Mouse (Mus musculus) 3134 (cell line): Measurements from ENCODE around the gene Prpf18.
A peak's percentile ranks its signal among the peaks of the same experiment; 100 is the strongest.
"Not testable (repeated sequence)": the region's sequence is repeated elsewhere in the genome, so short reads cannot be mapped to it uniquely, and the experiment has no call there.

Experiments
- DNase-seq: peaks from one replicate; pipeline ENCODE4 v3.0.0-alpha.2; 2011; ENCODE audit warnings: low spot score; ENCODE audit not compliant: insufficient read length; ENCODE audit errors: extremely low read depth

Prpf18 gene

DNA sequence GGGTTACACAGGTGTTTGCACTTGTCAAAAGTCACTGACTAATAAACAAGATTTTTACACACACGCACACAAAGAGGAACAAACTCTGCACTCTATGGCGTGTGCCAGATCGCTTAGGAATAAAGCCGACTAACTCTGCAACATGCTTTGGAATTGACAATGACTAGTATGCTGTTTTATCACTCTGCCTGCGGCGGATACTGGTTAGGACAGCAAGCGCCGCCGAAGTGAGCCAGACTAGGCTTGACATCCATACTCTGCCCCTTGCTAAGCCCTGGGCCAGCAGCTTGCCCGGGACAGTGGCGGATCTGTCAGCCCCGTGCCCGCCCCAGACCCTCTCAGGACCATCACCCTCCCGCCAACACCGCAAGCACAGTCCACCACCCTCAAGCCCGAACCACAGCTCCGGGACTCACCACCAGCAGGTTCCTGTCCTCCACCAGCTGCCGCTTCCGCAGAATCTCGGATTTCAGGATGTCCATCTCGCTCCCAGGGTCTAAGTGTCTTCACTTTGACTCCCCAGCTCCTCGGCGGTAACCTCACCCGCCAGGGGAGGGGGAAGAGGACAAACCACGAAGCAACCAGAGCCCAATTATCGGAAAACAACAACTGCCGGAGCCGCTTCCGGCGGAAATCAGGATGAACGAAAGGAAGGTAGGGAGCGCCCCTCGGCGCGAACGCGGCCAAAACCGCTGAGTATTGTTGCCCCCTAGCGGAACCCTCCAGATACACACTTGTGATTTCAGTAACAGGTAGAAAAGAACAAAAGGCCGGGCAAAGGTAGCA, at the start of gene Prpf18:
Gene Prpf18, minus strand, starts transcription at position 614 of the 786 bp plus-strand sequence.
- DNase-seq = peak; percentile 80

DNA sequence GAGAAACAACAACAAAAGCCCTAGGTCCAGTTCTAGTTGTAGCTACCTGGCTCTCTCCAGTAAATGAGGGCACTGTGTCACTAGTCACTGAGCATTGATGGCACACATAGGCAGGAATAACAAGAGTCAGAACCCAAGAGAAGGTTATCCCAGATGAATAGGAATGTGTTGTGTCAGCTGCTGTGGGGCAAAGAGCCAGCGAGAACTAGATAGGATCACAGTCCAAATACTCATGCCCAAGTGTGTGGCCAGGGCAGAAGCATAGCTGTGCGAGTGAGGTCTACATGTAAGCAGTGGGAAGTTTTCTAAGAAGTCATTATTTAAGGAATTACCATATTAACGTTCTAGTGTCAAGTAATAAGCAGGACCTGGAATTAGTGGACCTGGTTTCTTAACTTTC, 28.0 kb upstream of the Prpf18 start:
- DNase-seq = no peak

DNA sequence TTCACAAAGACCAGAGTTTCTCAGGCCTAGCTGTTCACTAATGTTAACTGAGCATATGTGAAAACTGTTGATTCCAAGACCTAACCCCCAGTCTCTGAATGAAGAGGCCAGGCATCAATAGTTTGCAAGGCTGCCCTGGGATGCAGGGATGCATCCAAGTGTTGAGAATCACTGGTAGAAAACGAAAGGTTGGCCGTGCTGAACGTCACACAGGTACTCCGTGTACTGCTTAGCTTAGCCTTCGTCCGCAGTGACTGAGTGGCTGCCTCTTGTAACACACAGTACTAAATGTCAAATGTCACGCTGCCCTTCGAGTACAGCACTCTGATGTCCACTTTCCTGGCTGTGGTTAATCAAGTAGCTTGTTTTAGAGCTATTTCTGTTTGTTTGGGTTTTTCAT, 19.7 kb upstream of the Prpf18 start:
- DNase-seq = no peak

DNA sequence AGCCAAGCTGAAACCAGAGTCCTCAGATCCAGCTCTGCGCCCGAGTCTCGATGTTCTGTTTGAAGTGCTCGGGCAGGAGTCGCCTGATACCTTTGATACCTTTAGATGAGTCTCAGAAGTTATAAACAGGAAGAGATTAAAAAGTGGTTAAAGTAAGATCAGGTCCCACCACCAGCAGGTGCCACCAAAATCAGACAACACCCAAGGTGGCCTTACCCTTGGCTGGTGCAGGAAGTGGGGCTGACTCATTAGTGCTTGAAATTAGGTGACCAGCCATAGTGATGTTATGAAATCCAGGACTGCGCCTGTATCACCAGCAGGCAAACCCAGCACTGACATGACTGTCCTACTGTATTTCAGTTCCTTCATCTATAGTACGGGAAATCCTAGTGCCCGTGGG, 17.8 kb upstream of the Prpf18 start:
- DNase-seq = no peak

DNA sequence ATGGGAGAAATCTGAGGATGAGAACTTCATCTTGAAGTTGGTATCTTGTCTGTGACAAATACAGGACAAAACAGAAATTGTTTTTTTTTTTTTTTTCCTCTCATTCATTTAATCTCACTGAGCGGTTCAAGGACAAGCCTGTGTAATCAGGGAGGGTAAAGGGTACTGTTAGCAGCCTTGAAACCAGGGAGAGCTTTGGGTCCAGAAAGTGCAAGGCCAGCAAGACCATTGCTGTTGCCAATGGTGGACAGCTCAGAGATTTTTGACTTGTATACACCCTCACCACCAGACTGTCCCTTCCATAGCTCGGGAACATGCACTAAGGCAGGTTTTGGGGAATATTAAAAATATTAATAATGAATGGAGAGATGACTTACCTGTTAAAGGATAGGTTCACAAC, 16.7 kb upstream of the Prpf18 start:
- no peak for DNase-seq

DNA sequence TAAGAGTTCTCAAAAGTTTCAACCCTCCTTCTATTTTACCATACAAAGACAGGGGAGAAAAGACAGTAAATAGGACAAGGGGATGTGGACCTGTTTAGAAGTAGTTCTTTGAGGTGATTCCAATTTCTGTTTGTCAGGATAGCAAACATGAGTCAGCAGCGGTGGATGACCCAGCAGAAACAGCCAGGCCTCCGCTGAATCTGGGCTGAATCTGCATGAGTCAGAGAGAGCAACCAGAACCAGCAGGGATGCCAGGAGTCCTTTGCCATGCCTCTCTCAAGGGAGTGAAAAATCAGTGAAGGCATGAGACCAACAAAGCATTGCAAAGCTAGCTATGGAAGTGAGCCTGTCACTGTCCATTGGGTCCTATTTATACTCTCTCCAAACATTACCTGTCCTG, 8.8 kb upstream of the Prpf18 start:
- peak; percentile 13 for DNase-seq

DNA sequence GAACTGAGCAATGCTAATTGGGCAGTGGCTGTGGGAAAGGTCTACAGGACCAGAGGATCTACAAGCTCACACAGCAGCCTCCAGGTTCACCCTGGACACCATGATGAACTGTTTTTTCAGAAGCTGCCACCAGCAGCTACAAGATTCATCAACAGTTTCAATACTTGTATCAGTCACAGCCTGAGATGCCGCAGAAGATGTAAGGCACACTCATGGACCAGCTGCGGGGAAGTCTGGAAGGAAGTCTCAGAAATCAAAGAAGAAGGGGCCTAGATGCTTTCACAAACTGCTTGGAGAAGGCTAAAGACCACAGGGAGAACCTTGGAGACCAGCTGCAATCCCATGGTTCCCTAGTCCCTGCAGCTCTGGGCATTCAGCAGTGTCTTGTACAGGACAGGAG, 2.3 kb downstream of the Prpf18 start:
- DNase-seq = no peak

DNA sequence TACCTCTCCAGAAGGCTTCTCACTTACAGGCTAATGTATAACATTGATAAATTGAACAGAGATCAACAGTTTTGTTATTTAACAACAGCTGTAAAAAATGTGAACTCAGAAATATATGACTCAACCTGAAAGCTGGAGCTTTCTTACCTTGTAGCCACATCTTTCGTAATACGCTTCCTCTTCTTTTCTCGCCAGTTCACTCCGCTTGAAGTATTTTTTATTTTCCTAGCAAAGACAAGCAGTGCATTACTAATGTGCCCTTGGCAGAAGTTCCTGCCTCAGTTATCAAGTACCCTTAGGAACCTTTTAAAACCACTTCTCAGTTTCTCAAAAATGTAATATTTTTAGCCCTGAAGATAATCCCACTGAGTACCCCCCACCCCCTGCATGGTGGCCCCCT, 3.8 kb downstream of the Prpf18 start:
- DNase-seq = no peak

DNA sequence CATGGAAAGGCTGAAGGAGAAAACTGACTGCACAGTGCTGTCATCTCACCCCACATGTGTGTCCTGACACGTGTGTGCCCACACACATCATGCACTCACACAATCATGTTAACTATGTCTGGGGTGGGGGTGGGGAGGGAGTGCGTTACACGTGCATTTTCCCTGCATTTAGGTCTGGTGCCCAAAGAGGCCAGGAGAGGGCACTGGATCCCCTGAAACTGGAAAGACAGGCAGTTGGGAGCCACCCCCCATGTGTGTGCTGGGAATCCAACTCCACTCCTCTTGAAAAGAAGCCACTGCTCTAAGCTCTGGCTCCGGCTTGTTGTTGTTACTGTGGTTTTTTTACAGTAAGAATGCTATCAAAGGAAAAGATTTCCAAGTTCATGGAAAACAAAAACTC, 6.8 kb downstream of the Prpf18 start:
- no peak for DNase-seq

DNA sequence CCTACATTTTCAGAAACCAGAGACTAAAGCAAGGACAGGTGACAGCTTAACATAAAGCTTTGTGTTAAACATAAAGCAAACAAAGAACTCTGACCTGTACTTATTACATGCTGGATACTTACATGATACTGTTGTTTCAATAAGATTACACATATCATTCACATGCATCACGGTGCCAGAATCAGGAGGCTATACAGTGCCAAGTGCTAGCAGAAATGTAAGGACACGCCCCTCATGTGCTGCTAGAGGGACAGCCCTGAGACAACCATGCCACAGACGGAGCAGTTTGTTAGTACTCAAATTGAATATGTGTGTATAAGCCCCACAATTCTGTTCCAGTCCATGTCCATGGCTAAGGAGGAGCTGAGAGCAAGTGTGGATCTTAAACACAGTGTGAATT, 13.7 kb downstream of the Prpf18 start:
- DNase-seq = no peak

DNA sequence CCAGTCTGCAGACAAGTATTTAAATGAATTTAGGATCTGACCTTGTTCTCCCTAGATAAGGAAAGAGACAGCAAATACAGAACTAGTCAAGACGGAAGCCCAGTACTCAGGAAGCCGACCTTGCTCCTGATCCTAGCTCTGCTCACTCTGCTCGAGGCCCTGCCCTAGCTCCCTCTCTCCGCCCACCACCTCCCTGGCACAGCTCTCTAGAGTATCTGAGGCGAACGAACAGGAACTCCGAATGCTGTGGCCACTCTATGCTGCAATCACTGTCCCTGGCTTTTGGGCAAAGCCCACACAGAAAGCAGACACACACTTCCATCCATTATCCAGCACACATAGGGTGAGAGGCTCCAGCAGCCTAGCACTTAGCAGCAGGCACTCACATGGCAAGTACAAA, 15.3 kb downstream of the Prpf18 start:
- DNase-seq = no peak

DNA sequence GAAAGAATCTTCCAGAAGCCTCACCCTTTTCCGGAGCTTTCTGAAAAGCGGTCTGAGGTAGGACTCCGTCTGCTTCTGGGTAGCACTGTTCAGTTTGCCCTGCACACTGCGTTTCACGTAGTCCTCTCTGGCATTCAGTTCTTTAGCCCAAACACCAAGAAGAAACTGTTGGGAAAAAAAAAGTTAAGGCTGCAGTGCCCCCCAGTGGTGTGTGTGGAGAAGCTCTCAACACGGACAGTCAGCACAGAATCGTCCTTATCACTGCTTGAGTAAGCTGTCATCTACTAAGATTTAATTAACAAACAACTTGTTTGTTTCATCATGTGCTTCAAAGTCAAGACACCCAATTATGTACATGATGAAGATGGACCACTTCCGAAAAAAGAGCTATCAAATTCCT, 16.1 kb downstream of the Prpf18 start:
- DNase-seq = no peak

DNA sequence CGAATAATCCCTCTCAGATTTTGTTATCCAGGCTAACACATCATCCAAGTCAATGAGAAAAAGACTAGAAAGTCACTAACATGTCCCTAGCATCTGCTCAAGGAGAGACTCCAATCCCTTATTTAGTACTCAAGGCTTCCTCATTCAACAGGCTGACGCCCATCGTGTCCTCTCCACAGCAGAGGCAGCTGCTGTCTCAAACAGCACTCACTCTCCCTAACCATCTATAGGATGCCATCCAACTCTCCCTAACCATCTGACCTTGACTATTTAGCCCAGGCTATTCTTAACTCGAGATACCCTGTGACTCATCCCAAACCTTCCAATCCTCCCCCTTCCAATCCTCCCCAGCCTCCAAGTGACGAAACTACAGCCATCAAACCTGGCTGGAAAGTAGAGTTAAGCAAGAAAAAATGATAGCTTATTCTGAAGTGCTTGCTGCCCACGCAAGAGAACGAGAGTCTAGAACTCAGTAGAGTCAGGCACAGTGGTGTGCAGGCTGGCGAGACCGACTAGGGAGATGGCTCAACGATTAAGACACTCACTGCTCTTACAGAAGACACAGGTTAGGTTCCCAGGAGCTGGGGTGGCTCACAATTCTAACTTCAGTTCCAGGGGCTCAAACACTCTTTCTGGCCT, 21.6 kb downstream of the Prpf18 start:
- no peak for DNase-seq

DNA sequence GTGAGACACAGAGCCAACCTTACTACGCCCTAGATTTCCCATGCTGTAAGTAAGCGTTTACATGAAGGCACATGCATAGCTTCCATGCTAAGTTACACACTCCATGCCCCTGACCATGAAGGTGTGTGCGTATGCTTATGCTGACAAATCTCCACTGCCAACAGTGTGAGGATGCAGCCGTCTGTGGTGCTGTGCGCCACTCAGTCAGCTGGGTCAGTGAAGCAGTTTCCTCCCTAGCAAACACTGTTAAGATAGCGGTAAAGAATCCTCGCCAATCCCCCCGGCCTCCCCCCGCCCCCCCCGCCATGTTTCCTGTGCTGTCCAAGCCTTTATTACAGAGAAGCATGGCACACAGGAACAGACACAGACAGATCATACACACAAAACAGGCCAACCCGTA, 22.4 kb downstream of the Prpf18 start:
- DNase-seq = no peak

DNA sequence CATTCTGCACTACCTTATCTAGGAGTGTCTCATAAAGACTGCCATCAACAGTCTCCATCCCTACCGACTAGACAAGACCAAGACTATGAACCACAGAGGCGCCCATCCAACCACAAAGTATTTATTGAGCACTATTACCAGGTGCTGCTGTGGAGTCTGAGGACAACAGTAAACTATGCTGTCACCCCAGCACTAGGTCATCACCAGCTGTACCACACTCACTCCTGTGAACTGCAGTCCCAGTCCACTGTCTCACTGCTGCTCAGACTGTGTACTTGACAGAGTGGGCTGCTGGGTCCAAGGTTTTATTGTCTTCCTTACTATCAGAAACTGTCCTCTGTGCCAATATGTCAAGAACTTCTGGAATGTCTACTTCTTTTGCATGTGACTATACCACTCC, 23.0 kb downstream of the Prpf18 start:
- DNase-seq = no peak

DNA sequence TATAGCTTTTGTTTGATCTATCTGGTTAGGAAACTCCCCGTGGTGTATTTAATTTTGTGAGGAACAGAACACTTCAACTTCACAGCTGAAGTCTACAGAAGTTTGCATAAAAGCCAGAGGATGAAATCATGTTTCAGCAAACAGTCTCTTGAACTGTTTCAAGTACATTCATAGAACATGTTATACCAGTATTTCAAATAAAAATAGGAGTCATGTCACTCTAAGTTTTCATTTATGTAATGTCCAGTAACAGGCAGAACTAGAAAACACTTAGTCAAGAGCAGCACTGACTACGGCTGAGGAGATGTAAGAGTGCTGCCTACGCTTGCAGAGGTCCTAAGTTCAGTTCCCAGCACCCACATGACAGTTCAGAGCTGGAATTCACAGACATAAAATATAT, 25.0 kb downstream of the Prpf18 start:
- DNase-seq = no peak

DNA sequence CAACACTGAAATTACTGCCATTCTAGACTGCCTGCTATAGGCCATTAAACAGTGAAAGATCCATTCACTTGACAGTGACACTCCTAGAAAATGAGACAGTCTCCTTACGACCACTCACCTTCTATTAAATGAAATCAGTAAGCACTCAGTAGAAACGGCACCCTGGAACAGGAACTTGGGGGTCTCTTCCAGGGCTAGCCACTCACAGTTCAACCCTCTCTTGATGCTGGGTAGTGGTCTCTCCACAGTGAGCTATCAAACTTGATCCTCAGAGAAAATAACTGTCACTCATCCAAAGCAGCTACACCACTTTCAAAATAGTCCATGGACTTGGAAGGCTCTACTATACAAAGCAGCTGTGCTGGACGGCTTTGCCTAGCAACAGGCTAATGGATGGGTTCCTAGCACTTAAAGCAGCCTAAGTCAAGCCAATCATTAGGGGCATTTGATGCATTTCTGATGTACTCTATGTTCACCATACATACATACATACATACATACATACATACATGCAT, 30.4 kb downstream of the Prpf18 start:
- no peak for DNase-seq

DNA sequence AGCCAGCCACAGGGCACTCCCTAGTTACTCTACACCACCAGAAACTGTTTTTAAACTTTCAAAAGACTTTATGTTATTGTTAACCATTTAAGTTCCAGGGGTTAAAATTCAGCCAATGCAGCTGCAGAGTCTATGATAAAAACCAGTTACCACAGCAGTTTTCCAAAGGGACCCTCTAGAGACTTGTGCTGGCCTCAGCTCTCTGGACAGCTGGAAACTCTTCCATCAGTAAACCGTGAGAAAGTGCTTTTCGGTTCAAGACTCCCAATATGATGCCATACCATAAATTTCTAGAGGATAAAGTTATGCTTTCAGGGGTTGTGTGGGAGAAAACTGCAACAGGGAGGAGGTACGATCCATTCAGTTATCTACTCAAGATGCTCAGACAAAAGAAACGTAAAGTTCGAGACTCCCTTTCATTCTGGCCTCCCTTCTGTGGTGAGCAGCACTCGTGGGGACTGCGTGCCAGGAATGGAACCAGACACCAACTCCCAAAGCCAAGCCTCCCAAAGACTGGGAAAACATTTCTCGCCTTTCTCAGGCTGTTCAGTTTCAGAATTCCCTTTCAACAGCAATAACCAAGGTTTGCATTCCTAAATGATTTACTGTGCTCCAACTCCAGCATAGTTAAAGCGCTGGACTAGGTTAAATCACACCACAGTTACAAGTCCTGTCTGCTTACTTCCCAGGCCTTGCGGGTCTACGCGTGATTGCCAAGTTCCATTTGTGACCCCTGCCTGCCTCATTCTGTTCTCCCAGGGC, 31.1 kb downstream of the Prpf18 start:
- no peak for DNase-seq

DNA sequence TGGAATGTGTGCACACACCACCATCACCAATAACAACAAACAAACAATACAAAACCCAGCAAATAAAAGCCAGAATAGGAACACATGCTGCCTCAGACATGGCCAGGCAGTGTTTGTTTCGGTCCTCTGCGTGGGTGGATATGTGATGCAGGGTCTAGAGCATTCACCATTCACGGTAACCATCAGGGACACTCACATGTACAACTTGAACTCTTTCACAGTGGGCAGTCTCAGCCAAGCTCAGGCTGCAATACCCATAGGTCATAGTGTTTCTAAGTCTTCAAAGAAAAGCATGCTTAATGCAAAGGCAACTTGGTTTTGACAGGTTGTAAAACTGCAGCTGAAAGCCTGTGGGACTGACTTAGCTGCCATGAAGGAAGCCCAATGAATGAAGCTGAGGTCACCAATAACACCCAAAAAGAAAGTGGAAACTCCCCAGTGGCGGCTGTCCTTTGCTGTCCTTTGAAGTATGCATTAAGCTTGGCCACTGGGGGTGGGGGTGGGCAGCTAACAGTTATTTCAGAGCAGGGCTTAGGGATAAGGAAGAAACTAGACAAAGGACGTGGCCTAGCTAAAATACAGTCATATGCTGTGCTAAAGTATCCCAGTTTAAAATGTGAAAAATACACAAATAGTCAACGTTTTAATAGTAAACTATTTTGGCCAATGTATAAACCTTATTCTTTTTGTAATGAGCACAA, 31.9 kb downstream of the Prpf18 start:
- DNase-seq = no peak

DNA sequence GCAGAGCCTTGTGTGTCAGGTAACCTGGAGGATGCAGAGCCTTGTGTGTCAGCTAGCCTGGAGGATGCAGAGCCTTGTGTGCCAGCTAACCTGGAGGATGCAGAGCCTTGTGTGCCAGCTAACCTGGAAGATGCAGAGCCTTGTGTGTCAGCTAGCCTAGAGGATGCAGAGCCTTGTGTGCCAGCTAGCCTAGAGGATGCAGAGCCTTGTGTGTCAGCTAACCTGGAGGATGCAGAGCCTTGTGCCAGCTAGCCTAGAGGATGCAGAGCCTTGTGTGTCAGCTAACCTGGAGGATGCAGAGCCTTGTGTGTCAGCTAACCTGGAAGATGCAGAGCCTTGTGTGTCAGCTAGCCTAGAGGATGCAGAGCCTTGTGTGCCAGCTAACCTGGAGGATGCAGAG, 32.8 kb downstream of the Prpf18 start:
- DNase-seq = not testable (repeated sequence)

DNA sequence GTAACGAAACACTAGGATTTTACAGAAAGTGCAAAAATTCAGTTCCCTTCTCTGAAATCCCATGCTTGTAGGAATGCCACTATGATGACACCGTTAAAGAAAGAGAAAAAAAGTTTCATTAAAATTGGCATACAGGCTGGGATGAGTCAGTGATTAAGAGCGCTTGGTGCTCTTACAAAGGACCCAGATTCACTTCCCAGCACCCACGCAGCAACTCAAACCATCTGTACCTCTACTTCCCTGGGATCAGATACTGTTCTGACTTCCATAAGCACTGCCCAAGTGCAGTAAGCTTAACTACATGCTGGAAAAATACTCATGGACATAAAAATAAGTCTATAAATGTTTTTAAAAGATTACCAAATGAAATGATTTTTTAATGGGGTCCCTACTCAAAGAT, 34.9 kb downstream of the Prpf18 start:
- DNase-seq = no peak
